Mouse (Mus musculus): Measurements from ENCODE around the gene Hectd4.
"Not testable (repeated sequence)": the region's sequence is repeated elsewhere in the genome, so short reads cannot be mapped to it uniquely, and the experiment has no call there.

The Hectd4 gene

DNA sequence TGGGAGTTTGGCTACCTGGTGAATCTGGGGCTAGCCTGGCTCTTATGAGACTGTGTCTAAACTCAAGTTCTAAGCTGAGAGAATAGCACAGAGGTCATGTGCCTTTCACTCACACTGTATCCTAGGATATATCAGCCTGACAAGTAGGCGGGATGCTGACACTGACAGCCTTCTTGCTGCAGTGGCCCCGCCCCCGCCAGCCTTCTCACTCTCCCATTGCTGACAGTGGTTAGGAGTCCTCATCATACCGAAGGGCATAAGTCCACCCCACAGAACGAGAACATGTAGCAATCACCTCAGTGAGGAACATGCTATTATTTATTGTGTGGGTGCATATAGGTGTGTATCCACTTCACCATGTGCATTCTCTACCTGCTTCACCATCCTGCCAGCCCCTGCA is 64.8 kb downstream of the Hectd4 start:
- no peak for DNase-seq (ENCODE audit: low spot score in 2 of 2)

DNA sequence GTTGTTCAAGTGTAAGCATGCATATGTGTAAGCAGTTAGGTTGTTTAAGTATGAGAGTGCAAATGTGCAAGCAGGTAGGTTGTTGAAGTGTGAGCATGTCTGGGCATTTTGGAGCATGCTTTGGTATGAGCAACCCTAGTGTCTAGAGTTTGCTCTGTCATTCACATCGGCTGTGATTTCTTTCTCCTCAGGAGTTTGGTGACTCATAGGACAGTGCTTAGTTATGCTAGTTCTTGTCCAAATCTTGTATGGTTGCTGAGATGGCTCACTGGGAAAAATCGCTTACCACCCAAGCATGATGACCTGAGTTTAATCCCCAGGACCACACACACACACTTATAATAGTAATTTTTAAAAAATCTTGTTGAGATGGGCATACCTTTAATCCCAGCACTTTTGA is 67.2 kb downstream of the Hectd4 start:
- DNase-seq (ENCODE audit: low spot score in 2 of 2), result no peak

GRCm38 (mm10) chr5:121290289-121290688 is 70.3 kb downstream of the Hectd4 start:
- DNase-seq (ENCODE audit: low spot score in 2 of 2), result no peak

DNA sequence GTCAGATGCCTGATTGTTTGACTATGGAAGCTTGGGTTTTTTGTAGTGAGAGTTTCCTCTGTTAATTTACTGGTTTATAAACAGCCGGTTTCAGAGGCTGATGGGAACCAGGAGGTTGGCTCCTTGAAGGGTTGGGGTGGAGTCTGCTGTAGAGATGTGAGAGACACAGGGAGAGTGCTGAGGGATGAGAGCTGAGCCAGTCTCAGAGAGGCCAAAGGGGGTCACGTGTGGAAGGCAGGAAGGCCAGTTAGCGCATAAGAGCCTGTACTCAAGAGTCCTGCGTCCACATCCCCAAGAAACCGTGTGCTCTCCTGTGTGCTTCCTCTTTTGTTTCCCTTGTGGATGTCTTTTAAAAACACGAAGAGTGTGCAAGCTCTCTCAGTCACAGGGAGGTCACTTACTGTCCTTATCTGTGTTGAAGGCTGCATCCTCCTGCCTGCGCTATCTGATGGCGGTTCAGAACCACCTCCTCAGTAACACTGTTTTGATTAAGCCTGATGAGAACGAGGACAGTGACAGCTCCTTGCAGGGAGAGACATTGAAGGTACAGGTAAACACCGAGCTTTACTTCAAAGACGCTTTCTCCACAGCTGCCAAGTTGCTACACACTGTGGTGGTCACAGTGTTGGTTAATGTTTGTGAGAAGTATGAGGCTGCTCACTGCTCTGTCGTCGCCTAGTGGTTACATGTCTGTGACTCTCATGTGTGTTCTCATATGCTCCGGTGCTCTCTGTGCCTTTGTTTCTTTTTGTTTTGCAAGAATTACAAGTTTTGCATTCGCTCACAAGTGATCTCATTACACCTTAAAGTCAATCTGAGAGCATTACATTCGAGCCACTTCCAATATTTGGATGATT is 72.5 kb downstream of the Hectd4 start:
- DNase-seq (ENCODE audit: low spot score in 2 of 2), result no peak

DNA sequence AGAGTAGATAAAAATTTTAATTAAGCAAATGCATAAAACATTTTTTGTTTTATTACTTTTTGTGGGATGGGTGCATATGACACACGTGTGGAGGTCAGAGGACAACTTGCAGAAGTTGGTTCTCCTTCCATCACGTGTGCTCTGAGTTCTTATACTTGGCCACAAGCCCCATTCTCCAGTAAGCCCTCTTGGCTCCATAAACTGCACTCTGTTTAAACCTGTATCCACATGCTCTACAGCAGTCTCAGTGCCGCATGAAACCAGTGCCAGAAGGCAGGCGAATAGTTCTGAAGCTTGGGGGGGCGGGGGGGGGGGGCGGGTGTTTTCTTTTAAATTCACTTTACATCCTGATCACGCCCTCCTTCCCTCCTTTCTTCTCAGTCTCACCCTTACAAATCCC is 85.0 kb downstream of the Hectd4 start:
- DNase-seq (ENCODE audit: low spot score in 2 of 2), result no peak

- no peak for DNase-seq (ENCODE audit: low spot score in 2 of 2)
Measured at GRCm38 (mm10) chr5:121307620-121308019, 87.6 kb downstream of the Hectd4 start.

DNA sequence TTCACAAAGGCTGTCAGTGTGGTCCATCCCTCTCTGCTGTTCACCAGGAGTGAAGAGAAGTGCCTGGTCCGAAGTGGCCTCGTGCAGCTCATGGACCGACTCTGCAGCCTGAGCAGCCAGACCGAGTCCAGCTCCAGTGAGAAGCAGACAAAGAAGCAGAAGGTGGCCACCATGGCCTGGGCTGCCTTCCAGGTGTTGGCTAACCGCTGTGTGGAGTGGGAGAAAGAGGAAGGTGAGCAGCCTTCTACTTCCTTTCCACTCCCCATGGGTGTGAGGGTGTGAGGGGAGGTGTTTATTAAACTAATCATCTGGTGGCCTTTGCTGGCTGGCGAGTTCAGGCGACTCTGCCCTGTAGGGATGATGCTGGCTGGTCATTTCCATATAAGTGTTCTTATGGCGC is 91.6 kb downstream of the Hectd4 start:
- no peak for DNase-seq (ENCODE audit: low spot score in 2 of 2)

DNA sequence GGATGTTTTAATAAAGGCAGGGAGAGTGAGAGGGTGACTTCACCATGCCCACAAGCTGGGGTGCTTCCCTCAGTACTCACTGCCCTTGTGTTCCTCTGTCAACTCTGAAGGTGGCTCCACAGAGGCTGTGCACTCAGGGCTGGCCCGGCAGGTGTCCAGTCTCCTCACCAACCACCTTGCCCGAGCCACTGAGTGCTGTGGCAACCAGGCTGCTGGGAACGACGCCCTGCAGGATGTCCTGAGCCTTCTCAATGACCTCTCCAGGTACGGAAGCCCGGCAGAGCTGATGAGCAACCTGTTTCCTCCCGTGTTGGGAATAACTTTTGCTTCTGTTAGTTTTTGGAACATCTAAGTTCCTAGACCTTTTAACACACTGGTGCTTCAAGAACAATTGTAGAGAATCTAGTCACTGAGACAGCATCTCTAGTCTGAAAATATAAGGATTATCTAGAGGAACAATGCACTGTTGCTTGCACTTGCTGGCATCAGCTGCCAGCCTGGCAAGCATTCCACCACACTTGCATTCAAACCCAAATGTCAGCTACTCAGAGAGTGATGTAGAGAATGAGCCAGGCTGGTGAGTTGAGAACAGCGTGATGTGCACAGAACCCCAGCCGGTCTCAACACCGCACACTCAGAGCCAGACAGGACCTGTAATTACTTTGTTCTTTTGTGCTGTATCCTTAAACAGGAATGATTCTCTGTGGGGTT is 93.9 kb downstream of the Hectd4 start:
- DNase-seq (ENCODE audit: low spot score in 2 of 2), result peak in 1 of 2 experiments; percentile 29

DNA sequence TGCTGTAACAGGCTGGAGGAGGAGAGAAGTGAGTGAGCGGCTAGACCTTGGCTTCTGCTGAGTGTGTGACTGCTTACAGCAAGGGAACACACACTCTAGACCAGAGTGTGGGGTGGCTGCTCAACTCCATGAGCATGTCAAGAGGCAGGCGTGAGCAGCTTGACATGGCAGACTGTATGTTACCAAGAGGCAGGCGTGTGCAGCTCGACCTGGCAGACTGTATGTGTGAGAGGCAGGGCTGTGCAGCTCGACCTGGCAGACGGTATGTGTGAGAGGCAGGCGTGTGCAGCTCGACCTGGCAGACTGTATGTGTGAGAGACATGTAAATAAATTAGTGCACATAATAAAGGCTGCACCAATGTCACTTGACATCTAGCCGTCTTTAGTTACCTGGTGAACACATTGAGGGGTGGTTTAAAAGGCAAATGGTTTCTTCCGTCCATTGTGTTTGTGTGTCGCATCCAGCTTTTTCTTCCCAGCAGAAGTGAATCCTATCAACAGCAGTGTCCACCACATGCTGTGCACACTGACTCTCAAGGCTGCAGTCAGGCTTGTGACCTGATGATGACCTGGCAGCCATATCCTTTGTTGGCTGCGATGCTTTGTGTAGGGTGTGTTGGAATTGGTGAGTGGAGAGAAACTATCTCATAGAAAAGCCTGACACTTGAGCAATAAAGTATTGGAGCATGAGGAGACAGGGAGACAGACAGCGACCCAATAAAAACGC is 106.2 kb downstream of the Hectd4 start:
- no peak for DNase-seq (ENCODE audit: low spot score in 2 of 2)

- peak; percentile 32 to 38 for DNase-seq (ENCODE audit: low spot score in 2 of 2)
Measured at GRCm38 (mm10) chr5:121329333-121330058, 109.5 kb downstream of the Hectd4 start.

DNA sequence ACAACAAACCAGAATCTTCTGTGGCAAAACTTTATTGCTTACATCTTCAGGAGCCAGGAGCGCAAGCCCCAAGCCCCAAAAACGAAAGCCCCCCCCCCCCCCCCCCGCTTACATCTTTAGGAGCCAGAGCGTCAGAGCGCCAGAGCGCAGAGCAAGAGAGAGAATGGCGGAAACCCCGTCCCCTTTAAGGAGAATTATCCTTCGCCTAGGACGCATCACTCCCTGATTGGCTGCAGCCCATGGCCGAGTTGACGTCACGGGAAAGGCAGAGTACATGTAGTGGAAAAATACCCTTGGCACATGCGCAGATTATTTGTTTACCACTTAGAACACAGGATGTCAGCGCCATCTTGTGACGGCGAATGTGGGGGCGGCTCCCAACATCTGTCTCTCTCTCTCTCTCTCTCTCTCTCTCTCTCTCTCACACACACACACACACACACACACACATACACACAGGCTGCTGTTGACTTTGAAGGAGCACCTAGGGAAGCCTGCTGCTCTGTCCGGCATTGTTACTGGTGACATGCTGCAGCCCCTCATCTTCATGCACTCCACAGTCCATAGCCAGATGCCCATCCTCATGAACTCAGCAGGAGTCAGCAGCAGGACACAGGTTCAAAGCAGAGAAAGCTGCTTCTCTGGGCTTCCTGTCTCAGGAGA is 110.3 kb downstream of the Hectd4 start:
- DNase-seq (ENCODE audit: low spot score in 2 of 2), result not testable (repeated sequence)

DNA sequence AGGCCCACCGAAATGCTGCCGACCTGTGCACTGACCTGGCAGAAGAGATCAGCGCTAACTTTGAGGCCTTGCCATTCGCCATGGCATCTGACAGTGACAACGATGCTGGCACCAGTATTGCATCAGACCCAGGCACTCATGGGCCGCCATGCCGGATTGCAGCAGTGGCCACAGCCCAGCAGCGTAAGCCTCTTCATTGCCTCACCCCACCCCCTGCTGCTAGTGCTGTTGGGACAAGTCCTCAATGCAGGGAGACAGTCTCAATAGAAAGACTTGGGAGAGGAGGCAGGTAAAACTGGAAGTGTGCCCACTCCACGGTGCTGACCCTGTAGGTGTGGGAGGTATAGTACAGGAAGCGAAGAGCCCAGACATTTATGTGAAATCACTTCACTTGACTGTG is 111.7 kb downstream of the Hectd4 start:
- DNase-seq (ENCODE audit: low spot score in 2 of 2), result no peak

- no peak for DNase-seq (ENCODE audit: low spot score in 2 of 2)
Measured at GRCm38 (mm10) chr5:121333976-121334375, 114.0 kb downstream of the Hectd4 start.

GRCm38 (mm10) chr5:121334454-121334853 is 114.4 kb downstream of the Hectd4 start:
- DNase-seq (ENCODE audit: low spot score in 2 of 2), result no peak

DNA sequence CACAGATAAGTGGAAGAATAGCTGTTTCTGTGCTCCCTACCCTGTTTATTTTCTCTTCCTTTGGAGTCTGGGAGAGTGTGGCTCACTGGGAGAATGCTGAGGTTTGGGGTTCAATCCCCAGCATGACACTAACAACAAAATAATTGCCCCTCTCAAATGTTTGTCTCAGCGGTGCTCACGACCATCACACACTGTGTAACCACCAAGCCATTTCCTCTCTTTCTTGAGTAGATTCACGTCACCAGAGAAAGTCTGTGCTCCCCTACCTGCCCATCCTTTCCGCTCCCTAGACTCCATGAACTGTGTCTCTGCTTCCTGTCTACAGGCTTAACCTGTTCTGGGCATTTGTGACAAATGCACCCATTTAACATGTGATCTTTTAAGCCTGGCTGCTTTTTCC is 115.4 kb downstream of the Hectd4 start:
- DNase-seq (ENCODE audit: low spot score in 2 of 2), result no peak

DNA sequence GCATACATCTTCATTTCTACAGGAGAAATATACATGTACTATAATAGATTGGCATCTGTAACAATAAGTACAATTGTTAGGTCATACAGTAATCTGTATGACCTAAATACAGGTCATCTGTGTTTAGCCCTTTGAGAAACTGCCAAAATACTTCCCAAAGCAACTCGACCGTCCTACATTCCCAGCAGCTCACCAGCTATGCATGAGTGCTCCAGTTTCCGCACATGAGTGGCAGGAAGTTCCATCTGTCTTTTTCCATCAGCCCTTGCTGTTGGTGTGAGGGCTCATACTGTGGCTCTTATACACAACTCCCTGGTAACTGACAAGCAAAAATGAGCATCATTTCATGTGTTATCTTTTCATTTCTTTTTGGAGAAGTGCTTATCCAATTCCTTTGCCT is 116.0 kb downstream of the Hectd4 start:
- no peak for DNase-seq (ENCODE audit: low spot score in 2 of 2)

- DNase-seq (ENCODE audit: low spot score in 2 of 2), result no peak
Measured at GRCm38 (mm10) chr5:121336776-121337175, 116.8 kb downstream of the Hectd4 start.

DNA sequence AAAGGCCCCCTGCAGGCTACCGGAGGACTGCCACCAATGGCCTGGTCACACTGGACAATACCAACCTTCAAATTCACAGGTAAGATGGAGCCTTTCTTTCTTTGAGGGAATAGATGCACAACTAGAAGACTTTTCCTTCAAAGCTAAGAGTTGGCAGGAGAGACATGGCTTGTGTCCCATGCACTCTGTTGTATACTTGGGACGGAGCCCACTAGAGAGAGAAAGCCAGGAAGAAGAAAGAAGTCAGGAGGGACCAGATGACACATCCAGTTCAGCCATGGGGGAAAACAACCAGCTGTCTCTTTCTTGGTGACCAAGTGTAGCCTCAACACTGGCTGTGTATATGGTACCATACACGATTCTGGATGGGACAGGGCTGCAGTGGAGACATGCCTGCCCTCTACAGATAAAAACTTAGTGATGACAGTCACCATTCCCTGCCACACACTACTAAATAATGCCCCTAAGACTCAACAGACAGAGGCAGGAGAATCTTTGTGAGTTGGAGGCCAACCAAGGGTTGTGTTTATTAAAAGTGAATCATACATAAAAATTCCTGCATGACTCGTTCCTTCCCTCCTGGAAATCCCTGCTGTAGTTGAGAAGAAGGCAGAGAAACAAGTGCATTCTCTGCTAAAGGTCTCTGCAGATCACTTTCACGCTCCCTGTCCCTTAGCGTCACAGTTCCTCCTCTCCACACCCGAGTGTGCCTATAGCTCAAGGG is 119.7 kb downstream of the Hectd4 start:
- no peak for DNase-seq (ENCODE audit: low spot score in 2 of 2)

GRCm38 (mm10) chr5:121340965-121341473 is 121.0 kb downstream of the Hectd4 start:
- no peak for DNase-seq (ENCODE audit: low spot score in 2 of 2)

- DNase-seq (ENCODE audit: low spot score in 2 of 2), result no peak
Measured at GRCm38 (mm10) chr5:121342490-121342889, 122.5 kb downstream of the Hectd4 start.

All from right cerebral cortex, adult 2 months (tissue).